Mouse (Mus musculus) layer of hippocampus, adult 8-10 months (tissue): ENCODE measurements at regions not wholly inside any gene's neighbourhood (a gene's known extent, or its start where the extent isn't known, plus 50 kb on each side); places are given as distances from the start of the nearest gene placed in this dataset.

Source experiments
- DNase-seq, 2 experiments: peaks; one replicate each; pipeline ENCODE4 v3.0.0; 2022; ENCODE audit warnings: low spot score in 2 of 2

GRCm38 (mm10) chr1:27169278-27169677 is 482.0 kb upstream of the 4931408C20Rik start:
- peak; percentile 28 to 32 for DNase-seq
